Mouse (Mus musculus) lung, adult 18-20 months (tissue): ENCODE data around the gene Nrp2.

Experiments
- DNase-seq, 2 experiments: peaks; one replicate each; pipeline ENCODE4 v3.0.0; 2022; ENCODE audit warnings: mixed read lengths in 2 of 2

The Nrp2 gene

DNA sequence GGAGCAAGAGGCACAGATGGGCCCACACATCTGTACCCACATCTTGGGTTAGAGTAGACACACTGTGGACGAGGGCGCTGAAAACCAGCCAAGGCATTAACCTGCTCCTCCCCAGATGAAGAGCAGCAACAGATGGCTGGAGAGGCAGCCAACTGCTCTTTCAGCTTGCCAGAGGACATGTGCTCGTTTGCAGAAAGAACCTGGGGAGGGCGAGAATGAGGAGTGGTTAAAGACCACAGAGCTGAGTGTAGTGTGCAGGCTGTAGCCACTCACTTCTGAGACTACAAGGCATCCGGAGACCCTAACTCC lies 81.0 kb downstream of the Nrp2 start:
- DNase-seq, result no peak

DNA sequence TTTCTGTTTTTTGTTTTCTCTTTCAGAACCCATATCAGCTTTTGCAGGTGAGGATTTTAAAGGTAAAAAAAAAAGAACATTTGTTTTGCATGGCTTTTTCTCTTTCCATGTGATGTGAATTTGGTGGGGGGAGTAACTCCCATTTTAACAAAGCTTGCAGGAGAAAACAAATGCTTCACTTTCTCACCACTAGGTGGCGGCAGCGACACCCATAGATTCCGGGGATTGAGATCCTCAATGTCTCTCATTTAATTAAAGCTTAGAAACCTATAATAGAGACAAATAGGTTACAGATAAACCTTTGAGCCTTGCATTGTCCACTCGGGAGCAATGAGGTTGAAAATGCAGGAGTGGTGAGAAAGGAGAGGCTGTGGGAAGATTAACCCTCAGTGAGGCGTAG lies 83.2 kb downstream of the Nrp2 start:
- DNase-seq, result peak in 1 of 2 experiments; percentile 43

DNA sequence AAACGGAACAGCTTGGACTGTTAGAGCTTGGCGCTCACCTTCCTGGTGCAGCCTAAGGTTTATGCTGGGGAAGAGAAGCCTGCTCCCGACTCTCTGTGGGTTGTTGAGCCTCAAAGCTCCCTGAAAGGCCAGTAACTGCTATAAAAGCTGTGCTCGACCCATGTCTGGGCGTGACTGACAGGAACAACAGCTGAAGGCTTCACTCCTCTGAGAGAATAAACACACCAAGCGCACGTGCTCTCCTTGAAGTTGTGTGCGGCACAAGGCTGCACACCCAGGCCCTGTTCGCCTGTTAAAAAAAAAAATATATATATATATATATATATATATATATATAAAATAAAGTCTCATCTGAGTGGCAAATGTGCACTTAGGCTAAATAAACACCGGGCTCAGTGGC lies 84.5 kb downstream of the Nrp2 start:
- no peak for DNase-seq

DNA sequence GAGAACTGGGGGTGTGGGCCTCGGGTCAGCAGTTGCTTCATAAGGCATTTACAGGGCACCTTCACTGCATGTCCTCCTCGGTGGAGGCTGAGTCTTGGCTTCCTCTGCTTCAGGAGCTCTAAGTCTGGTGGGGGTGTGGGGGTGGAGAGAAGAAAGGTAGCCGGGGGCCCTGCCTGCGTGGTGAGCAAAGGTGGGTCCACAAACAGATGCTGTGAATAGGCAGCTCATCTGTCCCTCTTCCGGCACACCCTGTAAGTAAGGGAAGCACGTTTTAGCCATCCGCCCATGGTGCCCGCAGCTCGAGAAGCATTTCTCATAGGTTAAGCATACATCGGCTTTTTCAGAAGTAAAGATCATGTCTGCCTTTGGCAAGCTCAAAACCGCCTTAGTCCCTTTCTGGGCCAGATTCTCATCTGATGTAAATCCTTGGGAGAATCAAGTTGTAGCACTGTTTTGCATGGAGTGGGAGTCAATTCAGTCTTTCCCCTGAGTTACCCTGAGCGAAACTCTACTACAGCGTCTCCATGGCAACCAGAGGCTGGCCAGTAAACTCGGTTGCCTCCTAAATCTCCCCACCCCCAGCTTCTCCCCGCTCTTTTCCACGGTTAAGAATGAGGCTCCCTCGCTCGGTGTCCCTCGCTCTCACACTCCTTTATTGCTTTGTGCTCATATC lies 91.3 kb downstream of the Nrp2 start:
- no peak for DNase-seq

DNA sequence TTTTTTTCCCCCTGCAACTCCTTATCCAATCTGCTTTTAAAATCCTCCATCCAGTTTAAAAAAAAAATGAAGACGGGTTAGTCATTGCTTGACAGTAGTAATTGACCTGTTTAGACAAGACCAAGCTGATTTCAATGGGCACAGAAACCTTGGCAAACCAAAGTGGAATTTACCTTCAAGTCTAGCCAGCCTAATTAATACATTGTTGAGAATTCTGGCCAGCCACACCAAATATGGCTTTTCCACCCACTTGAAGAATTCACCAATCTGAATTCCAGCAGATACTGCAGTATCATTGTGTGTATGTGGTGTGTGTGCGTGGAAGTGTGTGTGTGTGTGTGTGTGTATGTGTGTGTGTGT lies 91.8 kb downstream of the Nrp2 start:
- no peak for DNase-seq

DNA sequence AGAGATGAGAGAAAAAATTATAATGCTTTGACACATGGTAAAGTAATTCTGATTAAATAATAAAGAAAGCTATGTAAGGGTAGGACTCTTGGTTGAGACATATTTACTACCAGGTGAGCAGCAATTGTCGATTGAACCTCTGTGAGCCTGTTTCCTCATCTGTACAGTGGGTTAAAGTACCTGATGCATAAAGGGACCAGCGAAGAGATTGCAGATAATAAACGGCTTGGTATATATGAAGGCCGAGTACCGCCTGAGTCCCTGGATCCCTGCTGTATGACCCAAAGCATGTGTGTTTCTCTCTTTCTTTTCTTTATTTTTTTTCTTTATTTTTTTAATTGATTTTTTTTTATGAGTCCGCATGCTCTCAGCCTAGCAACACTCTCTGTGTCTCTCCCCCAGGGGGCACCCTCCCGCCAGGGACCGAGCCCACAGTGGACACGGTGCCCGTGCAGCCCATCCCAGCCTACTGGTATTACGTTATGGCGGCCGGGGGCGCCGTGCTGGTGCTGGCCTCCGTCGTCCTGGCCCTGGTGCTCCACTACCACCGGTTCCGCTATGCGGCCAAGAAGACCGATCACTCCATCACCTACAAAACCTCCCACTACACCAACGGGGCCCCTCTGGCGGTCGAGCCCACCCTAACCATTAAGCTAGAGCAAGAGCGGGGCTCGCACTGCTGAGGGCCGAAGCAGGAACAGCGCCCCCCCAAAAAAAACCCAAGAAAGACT lies 92.4 kb downstream of the Nrp2 start:
- peak; percentile 46 to 66 for DNase-seq

DNA sequence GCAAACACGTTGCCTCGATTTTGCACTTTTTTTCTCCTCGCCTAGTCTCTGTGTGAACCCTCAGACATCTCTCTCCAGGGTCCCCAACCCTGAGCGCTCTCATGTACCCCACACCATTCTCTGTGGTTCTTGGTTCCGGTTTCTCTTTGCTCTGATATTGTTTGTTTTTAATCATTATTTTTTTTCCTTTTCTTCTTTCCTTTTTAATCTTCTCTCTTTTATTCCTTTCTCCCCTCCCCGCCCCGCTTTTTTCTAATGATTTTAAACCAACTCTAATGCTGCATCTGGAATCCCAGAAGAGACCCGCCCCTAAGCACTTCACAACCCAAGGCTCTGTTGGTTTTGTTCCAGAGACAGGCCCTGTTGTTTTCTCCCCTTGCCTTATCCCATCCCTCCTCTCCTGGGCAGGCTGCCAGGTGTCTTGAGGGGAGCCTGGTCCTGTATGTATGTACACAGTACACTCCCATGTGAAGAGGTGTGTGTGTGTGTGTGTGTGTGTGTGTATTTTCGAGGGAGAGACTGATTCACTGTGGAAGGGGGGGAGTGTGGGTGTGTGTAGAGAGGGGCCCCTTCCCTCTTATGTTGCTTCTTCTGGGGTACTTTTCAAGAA lies 93.1 kb downstream of the Nrp2 start:
- DNase-seq, result peak; percentile 51 to 72

DNA sequence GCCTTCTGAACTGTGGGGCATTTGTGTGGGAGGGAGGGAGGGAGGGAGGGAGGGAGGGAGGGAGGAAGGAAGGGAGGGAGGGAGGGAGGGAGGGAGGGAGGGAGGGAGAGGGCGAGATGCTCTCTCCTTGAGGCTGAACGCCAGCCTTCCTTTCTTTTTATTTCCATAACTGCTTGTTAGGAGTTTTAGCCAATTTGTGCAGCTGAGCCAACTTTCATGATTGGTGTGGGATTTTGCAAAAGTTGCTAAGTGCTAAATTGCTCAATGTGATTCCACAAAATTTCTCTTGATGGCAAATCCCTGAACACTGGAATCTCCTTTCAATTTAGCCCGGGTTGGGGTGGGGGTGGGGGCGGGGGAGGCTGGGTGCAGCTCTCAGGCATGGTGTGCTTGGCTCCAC lies 96.3 kb downstream of the Nrp2 start:
- DNase-seq, result no peak

DNA sequence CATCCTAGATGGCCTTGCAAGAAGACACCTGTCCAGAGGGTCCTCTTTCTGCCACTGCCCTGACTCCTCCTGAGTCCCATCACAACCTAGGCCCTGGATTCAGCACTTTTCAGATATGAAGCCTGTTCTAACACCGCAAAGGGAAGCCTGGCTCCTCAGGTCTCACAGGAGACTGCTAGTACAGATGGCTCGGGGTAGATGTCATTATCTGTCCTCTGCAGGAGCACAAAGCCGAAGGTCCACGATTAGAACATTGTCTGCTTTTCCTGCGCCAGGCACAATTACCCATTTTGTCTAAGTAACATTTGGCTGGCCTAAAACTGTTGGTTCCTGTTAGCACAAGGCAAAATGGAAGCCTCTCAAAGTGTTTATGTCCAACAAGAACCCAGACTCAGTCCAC lies 97.3 kb downstream of the Nrp2 start:
- DNase-seq, result no peak

DNA sequence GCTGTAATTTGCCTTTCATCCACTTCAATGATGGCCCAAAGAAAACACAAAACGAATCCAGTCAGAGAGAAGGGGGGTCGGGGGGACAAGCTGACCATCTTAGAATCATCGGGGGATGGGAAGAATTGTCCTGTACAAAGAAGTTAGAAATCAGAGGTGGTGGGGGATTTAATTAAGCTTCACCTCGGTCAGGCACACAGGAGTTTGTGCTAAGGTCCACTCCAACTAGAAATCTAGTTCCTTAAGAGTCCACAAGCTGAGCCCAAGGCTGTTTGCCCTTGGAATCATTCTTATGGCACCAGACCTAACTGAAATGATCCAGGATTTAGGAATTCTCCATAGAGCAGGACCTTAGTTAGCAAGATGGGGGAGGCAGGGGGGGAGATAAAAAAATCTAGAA lies 98.3 kb downstream of the Nrp2 start:
- no peak for DNase-seq

DNA sequence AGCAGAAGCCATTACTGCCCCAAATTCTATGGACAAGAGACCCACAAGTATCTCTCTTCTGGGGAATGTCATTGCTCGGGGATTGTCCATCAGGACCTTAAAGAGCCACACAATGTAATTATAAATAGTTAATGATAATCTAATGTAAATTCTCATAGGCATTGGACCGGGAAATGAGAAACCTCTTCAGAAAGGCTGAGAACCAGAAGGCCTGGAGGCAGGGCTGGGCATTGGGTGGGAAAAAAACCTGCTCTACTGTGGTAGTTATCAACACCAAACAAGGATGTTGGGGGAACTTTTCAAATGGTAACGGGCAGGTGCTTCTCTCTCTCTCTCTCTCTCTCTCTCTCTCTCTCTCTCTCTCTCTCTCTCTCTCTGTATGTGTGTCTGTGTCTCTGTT lies 98.8 kb downstream of the Nrp2 start:
- DNase-seq, result no peak

DNA sequence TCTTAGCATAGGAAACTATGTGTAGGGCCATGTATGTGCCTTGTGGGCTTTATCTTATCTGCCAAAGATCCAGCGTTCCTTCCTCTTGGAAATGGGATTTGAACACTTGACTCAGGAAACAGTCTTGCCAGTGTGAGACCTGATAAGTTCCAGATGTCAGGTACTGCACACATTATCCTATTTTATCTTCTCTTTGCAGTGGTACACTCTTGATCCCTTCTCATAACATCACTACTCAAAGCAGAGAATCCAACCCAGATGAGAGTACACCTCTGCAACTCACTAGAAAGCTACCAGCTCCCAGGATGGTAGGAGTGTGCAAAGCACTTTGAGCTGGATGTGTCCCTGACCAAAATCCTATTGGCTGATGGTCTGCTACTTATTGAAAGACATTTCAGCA lies 100.5 kb downstream of the Nrp2 start:
- DNase-seq, result no peak

DNA sequence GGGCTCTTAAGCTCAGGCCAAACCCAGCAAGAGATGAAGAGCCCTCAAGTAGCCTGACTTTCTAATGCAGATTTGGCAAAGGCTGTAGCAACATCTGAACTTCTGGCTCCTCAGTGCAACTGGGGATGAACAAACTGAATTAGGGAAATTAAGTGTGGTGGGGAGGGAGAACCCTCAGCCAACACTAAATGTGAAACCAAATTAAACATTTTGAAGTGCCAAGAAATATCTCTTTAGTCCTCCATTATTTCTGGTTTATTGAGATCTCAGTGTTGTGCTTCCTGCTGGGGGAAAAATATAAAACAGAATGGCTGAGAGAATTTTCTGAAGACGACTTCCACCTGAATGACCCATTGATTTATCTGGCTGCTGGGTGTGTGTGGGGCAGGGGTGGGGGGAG lies 102.9 kb downstream of the Nrp2 start:
- DNase-seq, result no peak

DNA sequence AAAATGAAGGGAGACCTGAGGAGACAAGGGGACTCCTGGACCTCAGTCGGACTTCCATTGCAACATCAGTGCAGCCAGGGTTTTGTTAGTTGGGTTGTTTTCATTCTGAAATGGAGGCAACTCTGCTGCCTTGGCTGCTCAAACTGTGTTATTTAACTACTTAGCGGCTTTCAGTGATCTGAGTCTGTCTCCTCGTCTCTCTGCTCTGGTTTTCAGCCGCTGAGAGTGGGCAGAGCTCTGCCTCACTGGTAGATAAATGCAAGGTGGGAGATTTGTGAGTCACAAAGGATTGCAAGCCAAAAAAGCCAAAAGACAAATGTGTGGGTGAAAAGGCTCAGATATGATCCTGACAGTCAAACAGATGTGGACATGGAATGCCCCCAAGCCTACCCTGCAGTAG lies 105.3 kb downstream of the Nrp2 start:
- DNase-seq, result peak in 1 of 2 experiments; percentile 10

DNA sequence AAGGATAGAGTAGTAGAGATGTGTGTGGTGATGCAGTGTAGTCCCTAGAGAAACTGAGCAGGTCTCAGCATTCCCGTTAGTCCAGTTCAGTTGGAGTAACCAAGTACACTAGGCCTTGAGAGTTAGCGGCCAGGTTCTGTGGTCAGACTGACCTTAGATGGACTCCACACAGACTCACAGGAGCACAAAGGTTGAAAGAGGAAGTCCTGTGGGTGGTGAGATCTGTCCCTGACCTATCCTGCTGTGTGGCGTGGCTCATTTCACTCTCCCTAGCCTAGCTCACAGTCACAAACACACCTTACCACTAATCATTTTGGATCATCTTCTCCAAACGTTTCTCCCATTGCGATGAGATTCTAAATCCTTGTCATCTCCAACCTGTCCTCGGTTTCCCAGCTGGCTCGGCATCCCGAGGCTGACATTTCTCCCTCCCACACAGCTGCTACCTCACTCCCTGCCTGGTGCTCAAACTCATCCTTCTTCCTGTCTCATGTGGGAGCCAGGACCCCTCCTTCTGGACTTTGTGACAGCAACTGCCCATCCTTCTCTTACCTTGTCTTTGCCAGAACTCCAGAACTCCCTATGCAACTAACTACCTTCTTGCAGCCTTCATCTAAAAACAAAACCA lies 106.6 kb downstream of the Nrp2 start:
- DNase-seq, result no peak

DNA sequence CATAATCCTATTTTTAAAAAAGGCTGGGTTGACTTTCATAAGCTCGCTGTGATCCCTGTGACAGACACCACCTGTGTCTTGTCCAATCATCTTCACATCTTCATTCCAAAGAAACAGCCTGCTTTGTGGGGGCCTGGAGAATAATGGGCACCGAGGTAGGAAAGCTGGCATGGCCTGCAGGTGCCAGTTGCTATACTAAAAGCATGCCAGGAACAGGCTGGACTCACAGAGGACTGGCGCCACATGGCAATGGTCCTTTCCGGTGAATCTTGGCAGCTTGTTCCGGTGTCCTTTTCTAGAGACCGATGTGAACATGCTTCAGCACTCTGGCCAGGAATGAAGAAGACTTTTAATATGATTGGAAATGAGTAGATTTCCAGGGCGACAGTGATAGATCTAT lies 108.1 kb downstream of the Nrp2 start:
- no peak for DNase-seq

DNA sequence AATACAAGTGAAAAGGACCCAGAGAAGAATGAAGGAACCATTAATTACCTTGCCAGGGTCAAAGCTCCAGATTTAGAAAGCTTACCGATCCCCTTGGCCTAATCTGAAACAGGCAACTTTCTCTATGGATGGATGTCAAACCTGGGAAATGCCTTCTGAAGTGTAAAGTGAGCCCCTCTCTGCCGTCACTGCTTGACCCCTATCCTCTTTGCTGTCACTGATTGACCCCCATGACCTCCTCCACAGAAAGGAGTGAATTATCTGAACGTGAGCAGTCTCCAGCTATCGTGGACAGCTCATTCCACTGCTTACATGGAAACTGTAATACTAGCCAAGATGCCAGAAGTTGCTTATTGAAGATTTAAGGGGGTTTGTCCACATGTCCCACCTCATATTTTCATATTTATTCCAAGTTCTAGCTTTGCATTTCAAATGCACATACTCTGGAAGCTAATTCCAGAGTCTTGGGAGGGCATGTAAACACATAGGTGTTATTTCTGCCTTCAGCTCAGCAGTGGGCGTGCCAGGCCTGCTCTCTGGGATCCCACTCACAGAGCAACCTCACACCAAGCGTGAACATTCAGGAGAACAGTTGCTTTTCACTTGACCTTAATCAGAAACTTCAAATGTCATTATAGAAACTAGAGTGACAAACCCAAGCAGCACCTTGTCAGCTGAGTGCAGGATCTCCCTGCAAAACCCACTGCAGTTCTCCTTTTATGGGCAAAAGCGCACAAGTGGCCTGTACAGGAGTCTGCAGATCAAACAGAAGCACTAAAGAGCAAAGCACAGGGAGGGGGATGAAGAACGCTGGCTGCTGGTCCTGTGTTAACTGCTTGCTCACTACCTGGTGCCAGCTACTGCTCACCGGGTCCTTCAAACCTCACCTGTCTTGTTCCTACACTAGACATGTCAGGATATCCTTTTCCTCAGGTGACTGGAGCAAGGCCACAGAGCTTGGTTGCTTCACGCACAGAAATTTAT lies 109.9 kb downstream of the Nrp2 start:
- DNase-seq, result peak in 1 of 2 experiments; percentile 8

DNA sequence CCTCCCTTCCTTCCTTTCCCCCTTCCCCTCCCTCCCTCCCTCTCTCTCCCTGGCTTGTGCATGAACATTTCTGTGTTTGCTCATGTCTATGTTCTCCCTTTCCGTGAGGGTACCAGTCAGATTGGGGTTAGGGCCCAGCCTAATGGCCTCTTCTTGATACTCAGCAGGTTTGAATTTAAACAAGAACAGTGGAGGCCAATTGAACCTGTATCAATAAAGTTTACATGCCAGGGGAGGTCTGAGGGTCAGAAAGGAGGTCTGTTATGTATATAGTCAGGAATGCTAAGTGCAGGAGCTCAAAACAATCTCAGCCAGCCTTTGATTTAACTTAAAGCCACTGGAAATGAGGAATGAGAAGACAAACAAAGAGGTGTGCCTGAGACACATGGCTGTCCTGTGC lies 110.9 kb downstream of the Nrp2 start:
- DNase-seq, result no peak

DNA sequence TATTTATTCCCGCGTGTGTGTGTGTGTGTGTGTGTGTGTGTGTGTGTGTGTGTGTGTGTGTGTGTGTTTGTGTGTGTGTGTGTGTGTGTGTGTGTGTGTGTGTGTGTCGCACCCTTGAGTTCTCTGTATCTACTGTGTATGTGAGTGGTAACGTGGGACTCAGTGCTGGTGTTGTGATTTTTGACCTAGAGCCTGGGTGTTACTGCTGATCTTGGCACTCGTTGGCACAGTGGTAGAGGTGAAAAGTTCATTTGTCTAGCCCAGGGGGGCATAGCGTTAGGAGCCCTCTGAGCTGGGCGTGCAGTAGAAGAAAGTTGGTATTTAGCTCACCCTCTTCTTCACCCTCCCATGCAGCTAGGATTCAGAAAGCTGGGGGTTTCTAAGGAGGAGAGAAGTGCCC lies 114.5 kb downstream of the Nrp2 start:
- no peak for DNase-seq

DNA sequence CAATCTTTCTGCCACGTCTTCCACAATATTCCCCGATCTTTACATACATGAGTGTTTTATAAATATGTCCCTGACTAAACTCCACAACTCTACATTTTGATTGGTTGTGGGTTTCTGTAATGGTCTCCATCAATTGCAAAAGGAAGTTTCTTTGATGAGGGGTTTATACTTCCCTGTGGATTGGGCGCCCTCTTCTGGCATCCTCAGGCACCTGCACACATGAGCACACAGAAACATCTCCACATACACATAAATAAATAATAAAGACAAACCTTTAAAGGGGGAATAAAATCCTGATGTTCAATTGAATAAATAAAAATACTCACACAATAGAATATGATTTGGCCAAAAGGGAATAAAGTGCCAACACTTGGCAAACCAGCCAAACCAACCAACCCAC lies 117.1 kb downstream of the Nrp2 start:
- DNase-seq, result no peak

DNA sequence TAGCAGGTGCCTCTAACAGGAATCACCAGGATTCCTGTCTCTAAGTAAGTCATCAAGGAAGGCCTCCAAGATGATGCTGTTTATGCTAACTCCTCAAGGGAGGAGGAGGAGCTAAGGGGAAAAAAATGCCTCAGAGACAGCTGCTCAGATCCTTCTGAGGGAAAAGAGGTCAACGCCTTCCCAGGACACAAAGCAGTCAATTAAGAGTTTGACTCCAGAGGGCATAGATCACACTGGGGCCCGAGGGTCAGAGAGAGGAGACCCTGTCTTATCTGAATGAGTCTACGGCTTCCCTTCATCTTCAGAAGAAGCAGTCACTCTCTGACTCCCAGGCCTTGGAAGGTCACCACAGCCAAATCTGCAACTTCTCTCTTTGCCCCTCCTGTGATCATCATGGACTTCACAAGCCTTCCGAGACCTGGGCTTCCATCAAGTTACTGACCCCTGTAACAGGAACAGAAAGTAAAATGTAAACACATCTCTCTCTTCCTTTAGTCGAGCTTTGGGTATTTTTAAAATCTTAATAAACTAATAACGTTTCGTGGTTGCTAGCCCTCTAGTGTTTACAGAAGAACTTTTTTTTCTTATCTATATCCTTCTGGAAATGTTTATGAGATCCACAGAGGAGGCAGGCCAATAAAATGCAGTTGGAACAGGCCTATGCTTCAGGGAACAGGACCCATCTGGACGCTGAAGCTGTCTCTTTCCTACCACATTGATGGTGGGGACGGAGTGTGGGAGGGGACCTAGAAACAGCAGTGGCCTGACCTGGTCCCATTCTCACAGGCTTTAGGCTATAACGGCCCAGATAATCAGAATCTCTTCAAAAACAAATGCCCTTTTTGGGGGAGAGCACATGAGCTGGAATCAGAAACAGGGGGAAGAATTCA lies 118.7 kb downstream of the Nrp2 start:
- no peak for DNase-seq
